Mouse (Mus musculus) megakaryocyte progenitor cell, adult 5-6 weeks (primary cell): ENCODE data around the gene Olfr155. TPM values are rescaled to one million over a fixed set of nuclear protein-coding genes. Genes with fewer than 3 reads are reported as not detected.

Experiments
- ATAC-seq: replicated peaks from 2 replicates; pipeline ENCODE4 v1.8.0; 2016; ENCODE audit warnings: mild to moderate bottlenecking, moderate TSS enrichment, inconsistent platforms; ENCODE audit not compliant: poor library complexity
- total RNA-seq, 2 experiments: library from RNA; stranded (forward) in 1 of 2; stranded (reverse) in 1 of 2; fragments of 157-497, 149-512 nt in 1 of 2; fragments of 200-1000 nt in 1 of 2; gene quantifications; 2 replicates each; pipeline versions ENCODE4 v1.2.3 to v1.2.4; 2015 to 2017

The Olfr155 gene
- total RNA-seq (2015) (not detected in 2 replicates), total RNA-seq (2017) (not detected in 2 replicates)

DNA sequence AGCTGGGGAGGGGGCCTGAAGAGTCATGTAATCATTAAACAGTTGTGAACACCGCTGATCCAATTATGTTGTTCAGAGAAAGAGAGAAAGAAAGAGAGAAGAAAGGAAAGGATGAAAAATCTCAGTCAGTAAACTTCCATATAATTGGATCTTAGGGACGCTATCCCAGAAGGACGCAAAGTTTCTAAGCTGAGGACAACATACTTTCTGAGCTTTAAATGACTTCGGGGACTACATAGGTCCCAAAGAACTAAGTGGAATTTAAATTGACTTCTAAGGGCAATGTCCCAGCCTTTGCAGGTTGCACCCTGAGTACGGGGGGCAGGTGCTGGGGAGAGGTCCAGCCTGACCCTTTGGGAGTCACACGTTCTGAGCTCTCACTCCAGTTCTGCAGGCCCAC lies at the start of gene Olfr155:
Olfr155 (plus strand) TSS at position 301 of the 400 bp plus-strand sequence.
- no peak for ATAC-seq

DNA sequence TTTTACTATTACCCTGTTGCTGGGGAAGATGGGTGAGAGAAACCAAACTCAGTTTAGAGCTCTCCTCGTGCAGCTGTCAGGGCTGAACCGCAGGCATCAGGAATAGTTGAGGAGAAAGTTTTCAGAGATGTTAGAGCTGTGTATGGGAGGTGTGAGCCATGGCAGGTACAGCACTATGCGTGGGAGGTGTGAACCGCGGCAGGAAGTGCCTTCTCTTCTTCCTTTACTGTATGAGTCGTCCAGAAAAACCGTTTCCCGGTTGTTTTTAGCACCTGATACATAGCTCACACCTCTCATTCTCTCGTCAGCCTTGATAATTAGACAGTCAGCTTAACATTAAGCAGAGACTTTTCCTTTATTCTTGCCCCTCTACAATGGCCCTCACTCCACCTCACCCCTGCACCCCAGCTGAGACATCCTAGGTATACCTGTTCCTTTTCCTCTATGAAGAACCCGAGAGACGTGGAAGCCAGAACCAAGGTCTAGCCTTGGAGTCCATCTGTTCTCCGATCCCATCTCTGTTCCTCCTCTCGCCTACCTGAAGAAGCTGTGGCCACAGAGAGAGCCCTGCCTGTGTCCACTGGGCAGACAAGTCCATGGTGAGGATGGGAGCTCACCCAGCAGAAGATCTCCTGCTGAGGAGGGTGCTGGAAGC lies 28.3 kb upstream of the Olfr155 start:
- no peak for ATAC-seq

DNA sequence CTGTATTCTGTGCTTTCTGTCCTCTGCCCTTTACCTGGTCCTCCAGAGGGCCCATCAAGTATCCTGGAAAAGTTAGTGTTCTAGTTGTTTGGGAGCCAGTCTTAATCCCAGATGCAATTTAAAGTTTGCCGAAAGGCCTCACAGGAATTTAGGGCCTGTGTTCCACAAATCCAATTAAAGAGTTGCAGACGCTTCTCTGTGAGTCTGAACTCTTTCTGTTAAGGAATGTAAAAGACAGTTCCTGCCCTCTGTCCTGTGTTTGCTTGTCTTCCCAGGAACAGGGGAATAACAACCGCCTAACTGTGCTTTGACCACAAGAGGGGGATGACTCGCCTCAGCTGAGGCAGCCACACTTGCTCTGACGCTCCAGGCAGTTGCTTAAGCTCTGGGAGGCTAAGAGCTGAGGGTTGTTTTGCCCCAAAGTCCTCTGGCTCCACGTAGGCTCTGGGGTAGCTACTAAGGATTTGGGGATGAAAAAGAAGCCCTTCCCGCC lies 27.5 kb upstream of the Olfr155 start, which contains the start of gene Olfr156:
Olfr156 (minus strand) TSS at position 51 of the 493 bp plus-strand sequence.
- ATAC-seq: 0 out of 2 replicates have a peak, but pooled peaks have one; percentile 29

DNA sequence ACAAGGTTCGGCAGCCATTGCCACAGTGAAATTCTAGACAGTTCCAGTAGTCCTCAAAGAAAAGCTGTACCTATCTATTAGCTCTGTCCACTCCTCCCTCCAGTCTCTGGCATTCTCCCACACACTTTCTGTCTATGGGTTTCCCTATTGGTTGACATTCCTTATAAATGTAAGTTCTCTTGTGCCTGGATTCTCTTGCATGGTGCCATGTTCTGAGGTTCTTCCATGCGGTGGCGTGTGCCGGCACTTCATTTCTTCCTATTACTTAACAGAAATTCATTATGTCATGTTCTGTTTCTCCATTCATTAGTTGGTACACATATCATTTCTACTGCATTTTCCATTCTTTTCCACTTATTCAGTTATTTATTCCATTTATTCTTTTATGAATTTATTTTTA lies 22.6 kb upstream of the Olfr155 start:
- no peak for ATAC-seq

DNA sequence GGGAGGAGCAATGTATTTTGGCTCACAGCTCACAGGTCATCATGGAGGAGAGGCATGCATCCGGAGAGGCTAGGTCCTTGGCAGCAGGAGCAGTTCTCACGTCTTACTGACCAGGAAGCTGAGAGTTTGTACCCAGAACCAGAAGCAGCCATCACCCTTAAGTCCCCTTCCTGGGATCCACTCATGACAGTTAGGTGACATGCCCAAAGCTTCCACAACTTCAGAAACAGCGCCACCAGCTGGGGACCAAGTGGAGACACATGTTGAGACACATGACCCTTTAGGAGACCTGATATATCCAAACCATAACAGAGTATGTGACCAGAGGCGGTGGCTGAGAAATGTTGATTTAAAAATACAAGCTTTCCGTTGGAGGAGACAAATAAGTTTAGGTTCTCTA lies 19.3 kb upstream of the Olfr155 start:
- no peak for ATAC-seq

DNA sequence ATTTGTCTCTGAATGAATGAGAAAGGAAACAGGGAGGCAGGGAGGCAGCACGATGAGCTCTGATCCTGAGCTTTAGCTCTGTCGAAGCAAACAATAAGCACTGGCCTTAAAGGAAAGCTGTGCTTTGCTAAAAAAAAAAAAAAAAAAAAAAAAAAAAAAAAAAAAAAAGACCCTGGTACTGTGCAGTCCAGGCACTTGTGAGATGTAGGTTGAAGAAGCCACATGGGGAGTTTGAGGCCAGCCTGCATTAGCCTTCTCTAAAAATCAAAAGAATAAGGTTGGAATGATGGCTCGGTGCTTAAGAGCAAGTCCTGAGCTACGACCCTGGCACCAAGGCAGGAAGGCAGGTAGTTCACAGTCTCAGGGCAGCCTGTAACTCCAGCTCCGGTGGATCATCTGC lies 17.6 kb upstream of the Olfr155 start:
- no peak for ATAC-seq

DNA sequence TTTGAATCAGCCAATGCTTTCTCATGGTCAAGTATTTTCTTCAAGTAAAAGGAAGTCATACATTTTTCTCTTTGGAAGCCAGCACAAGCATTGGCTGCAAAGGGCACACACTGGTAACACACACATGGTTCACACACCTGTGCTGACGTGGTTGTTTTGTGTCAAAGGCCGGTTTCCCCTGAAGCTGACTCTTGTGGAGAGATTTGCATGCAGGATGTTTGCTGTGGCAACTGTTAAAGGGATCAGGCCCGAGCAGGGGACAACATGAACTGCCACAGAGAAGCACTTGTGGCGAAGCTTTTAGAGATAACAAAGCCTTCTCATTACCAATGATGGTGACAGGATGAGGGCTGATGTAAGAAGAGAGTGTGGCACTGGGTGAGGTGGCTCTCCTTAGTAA lies 16.6 kb upstream of the Olfr155 start:
- no peak for ATAC-seq

- no peak for ATAC-seq
Measured at GRCm38 (mm10) chr4:43838326-43838725, 13.0 kb upstream of the Olfr155 start.

DNA sequence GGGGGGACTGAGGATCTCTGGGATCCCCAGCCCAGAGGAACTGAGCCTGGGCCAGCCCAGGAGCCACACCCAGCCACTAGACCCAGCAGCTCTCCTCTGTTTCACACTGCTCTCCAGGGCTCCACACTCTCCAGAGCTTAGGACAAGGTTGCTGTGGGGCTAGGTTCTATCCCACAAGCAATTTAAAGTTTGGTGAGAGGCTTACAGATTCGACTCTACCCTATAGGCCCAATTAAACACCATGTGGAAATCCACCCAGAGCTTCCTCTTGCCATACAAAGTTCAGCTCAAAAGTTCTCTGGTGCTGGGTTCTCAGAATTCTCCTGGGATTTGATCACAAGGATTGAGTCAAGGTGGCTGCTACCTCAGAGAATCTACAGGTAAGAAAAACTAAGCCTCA lies 11.3 kb upstream of the Olfr155 start, which contains the start of gene Olfr157:
Olfr157 (minus strand) TSS at position 101 of the 400 bp plus-strand sequence.
- no peak for ATAC-seq

DNA sequence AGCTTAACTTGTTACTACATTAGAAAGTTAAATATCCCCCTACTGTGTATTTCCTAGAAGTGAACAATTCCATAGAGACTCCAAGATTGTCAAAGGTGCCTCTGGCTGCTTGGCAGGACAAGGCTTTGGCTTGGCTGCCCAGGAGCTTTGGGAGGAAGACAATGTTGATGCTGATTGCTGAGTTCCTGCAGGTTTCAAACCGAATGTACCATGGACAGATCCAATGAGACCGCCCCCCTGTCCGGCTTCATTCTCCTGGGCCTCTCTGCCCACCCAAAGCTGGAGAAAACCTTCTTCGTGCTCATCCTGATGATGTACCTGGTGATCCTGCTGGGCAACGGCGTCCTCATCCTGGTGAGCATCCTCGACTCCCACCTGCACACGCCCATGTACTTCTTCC lies 2.7 kb downstream of the Olfr155 start:
- no peak for ATAC-seq

DNA sequence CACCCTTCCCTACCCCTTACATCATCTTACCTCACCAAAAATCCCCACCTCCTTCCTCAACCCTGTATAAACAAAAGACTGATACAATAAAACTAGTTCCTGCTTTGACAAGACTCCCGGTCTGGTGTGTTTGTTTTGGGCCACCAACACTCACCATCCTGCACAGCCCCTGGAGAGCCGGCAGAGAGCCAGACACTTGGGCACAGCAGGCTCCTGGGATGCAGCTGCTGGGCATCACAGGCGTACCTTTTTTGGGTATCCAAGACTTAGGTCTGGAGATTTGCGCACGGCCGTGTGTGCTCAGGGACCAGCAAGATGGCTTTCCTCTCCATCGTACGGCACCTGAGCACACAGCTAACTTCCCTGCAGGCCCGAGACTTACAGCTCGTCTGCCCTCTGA lies 8.5 kb downstream of the Olfr155 start:
- no peak for ATAC-seq

DNA sequence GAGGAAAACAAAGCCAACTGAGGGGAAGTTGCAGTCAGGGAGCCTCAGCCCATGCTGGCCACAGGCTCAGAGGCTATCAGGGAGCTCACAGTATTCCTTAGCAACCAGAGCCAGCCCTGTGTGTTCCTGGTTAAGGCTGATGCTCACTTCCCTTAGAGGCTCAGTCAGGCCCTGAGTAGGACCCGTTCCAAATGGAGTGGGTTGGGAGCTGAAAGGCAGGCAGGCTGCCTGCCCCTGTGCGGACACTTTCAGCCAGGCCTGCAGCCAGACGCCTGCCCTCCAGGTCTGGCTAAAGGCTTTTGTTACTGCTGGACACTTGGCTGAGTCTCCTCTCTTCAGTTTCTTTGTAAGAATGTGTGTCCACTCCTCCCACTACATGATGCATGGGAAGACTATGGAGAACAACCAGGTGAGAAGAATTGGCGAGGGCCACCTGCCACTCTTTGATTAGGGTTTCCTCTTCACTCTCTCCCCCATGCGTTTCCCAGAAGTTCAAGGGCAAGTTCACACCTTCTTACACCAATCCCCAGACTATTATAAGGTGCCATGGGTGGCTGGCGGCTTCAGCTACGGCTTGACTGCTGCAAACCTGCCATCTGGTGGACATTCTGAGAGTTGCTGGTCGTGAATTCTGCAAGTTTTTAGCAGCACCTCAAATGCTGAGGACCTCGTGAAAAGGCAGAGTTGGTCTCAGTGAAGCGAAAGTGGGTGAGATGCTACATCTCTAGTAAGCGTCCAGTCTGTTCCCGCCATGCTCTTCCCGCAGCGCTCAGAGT lies 9.6 kb downstream of the Olfr155 start:
- ATAC-seq: peak; percentile 89

DNA sequence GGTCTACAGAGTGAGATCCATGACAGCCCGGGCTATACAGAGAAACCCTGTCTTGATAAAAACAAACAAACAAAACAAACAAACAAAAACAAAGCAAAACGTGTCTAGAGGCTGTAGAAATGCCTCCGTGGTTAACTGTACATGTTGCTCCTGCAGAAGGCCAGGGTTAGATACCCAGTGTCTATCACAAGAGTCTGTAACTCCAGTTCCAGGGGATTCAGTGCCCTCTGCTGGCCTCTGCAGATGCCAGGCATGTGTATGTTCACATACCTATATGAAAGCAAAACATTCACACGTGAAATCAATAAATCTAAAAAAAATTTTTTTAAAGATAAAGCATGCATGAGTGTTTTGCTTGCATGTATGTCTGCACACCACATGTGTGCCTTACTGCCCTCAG lies 11.9 kb downstream of the Olfr155 start:
- ATAC-seq: no peak

GRCm38 (mm10) chr4:43869821-43870220 lies 18.5 kb downstream of the Olfr155 start:
- ATAC-seq: no peak

DNA sequence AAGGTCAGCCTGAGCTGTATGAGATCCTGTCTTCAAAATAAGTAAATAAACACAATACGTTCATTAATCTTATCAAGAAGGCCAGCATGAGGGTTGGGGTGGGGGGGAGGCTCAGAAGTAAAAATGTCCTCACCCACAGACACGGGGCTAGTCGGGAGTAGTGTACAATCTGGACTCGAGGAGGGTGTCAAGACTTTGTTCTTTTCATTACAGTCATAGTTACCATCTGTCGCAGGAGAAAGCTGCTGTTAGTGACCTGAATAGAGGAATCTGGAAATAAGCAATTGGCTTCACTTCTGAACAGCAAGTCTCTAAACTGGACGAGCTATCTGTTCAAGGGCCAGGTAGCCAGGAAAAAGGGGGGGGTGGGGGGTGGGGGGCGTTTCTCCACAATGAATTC lies 23.1 kb downstream of the Olfr155 start:
- ATAC-seq: no peak

DNA sequence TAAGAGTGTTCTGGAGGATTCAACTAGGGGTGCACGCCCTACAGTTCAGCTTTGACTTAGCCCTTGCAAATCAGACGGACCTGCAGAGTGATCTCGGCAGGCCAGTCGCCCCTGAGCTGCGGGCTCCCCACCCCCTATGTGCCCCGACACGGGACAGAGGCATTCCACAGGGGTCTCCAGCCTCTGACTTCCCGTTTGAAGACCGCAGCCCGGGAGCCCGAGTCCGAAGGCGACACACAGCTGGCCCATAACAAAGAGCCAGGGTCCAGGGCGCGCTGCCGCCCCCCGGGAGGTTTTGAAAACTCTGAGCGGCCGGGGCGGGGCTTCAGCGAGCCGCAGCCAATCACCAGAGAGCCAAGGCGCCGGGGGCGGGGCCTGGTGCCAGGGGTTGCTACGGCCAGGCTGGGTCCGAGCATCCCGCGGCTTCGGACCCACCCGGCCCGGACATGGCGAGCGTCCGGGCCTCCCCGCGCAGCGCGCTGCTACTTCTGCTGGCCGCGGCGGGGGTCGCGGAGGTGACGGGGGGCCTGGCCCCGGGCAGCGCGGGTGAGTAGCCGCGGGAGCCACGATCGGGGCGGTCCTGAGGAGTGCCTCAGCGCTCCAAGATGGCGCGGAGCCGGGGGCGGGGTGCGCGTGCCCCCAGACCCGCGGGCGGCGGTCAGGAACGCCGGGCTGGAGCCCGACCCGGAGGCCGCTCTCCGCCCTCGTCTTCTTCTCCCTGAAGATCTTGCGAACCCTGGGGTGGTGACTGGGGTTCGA lies 24.0 kb downstream of the Olfr155 start, which contains the start of gene Reck:
Reck (plus strand) TSS at position 371 of the 759 bp plus-strand sequence.
- peak; percentile 86 for ATAC-seq

DNA sequence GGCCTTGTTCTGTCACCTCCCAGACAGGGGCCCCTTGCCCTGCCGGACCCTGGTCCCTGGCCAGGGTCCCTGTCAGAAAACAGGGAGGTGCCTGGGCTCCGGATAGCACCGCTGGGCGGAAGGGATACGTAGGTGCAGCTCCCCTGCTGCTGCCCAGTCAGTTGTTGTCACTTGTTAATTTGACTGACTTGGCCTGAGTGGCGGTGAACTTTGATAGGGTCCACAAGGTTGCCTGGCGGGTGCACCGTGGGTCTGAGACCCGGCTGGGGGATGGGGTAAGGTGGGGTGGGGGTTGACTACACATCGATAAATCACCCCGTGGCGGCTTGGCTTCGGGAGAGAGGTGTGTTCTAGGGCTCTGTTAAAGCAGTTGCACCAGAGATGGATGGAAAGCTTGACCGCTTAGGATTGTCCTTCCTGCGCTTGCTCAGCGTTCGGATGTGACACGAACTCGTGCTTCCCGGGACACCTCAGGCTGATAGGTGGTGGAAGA lies 24.6 kb downstream of the Olfr155 start:
- peak; percentile 8; the same call in 1 of the 2 replicates for ATAC-seq

GRCm38 (mm10) chr4:43877230-43877629 lies 25.9 kb downstream of the Olfr155 start:
- ATAC-seq: no peak

- no peak for ATAC-seq
Measured at GRCm38 (mm10) chr4:43878121-43878776, 26.9 kb downstream of the Olfr155 start.

- ATAC-seq: no peak
Measured at GRCm38 (mm10) chr4:43879566-43879965, 28.2 kb downstream of the Olfr155 start.
